ENCODE assay signal across 9 mouse cellular contexts in genomic region chr5:136791204-136791603, GRCm38 (mm10).
DNase-seq lines count a peak whose midpoint lies in the region; ATAC-seq lines count a peak whose summit lies in the region.
"Had no signal": no experiment of that assay in that cellular context is flagged by ENCODE, and none has a peak within 500 bp of the region (broad histone marks: within the 10 kb centered on the region; RNA-seq: fewer than 3 reads in every experiment).

No protein-coding gene starts in this region.

- no peaks in the 10 kb centered on the region for H3K36me3 ChIP-seq in lung, embryonic 15.5 days
- no peaks in the 10 kb centered on the region for H3K36me3 ChIP-seq in forebrain, embryonic 14.5 days (ENCODE audit: control insufficient read depth, insufficient read depth, low read length)
- no peaks in the 10 kb centered on the region; the same call in 1 of the 2 replicates for H3K36me3 ChIP-seq in limb, embryonic 11.5 days (ENCODE audit: control insufficient read depth, insufficient read depth, low read length)
- H3K36me3 ChIP-seq in neural tube, embryonic 14.5 days (ENCODE audit: control insufficient read depth, insufficient read depth, low read length) = no peaks in the 10 kb centered on the region

- H3K4me3 ChIP-seq in lung, embryonic 15.5 days = no peak overlapping the region
- H3K4me3 ChIP-seq in forebrain, embryonic 14.5 days (ENCODE audit: low read depth, low read length) = no peak overlapping the region
- no peak overlapping the region for H3K4me3 ChIP-seq in limb, embryonic 11.5 days (ENCODE audit: low read depth, low read length)
- no peak overlapping the region for H3K4me3 ChIP-seq in neural tube, embryonic 14.5 days (ENCODE audit: low read depth, low read length)
- H3K4me3 ChIP-seq: myocyte had no signal

- 0 out of 2 replicates have a peak overlapping the region, but pooled peaks have one; percentile 21 for H3K4me2 ChIP-seq in lung, embryonic 15.5 days
- no peak overlapping the region for H3K4me2 ChIP-seq in forebrain, embryonic 14.5 days (ENCODE audit: low read length)
- 0 out of 2 replicates have a peak overlapping the region, but pooled peaks have one; percentile 15 for H3K4me2 ChIP-seq in limb, embryonic 11.5 days (ENCODE audit: low read depth, severe bottlenecking)
- no peak overlapping the region for H3K4me2 ChIP-seq in neural tube, embryonic 14.5 days (ENCODE audit: low read depth, low read length)

- no peak for DNase-seq in lung, postnatal 14 days
- DNase-seq in forebrain, embryonic 14.5 days (ENCODE audit: low spot score) = no peak
- no peak for DNase-seq in limb, embryonic 11.5 days (ENCODE audit: low spot score)
- DNase-seq in spleen, adult 12 weeks (ENCODE audit: low spot score) = no peak
- no peak for DNase-seq in heart, postnatal 14 days

- no peaks in the 10 kb centered on the region for H3K9me3 ChIP-seq in lung, embryonic 15.5 days
- H3K9me3 ChIP-seq in forebrain, embryonic 14.5 days (replicated peaks; ENCODE audit: control insufficient read depth, low read length) = no peaks in the 10 kb centered on the region
- peaks cover 6% of the 10 kb centered on the region for H3K9me3 ChIP-seq in limb, embryonic 11.5 days (ENCODE audit: control insufficient read depth, low read length)
- no peaks in the 10 kb centered on the region for H3K9me3 ChIP-seq in neural tube, embryonic 14.5 days (ENCODE audit: control insufficient read depth, low read length)

- no peak overlapping the region for H3K27ac ChIP-seq in lung, embryonic 15.5 days
- peak overlapping the region; percentile 70 for H3K27ac ChIP-seq in forebrain, embryonic 14.5 days (ENCODE audit: low read depth, low read length)
- H3K27ac ChIP-seq in limb, embryonic 11.5 days (replicated peaks; ENCODE audit: low read depth, low read length) = peak overlapping the region; percentile 72; the same call in 1 of the 2 replicates
- H3K27ac ChIP-seq in neural tube, embryonic 14.5 days (ENCODE audit: low read depth, low read length) = no peak overlapping the region

- 52% methylated on average over 3 of the region's 3 CpGs for WGBS in lung, embryonic 15.5 days
- 14% methylated on average over 3 of the region's 3 CpGs for WGBS in forebrain, embryonic 14.5 days
- WGBS in limb, embryonic 11.5 days = 59% methylated on average over 3 of the region's 3 CpGs
- 30% methylated on average over 3 of the region's 3 CpGs for WGBS in neural tube, embryonic 14.5 days

- no peak for ATAC-seq in lung, embryonic 15.5 days (ENCODE audit: borderline replicate concordance, extremely low read depth, low FRiP score, low TSS enrichment)
- no peak; the same call in none of the 2 replicates for ATAC-seq in forebrain, embryonic 14.5 days
- ATAC-seq in limb, embryonic 11.5 days (ENCODE audit: insufficient number of reproducible peaks, low FRiP score, low TSS enrichment, low read depth) = no peak
- peak; percentile 41 for ATAC-seq in neural tube, embryonic 14.5 days (ENCODE audit: low read depth)
- no peak for ATAC-seq in activated CD4-positive, CD25-positive, alpha-beta regulatory T cell, adult 4 months

- no peaks in the 10 kb centered on the region for H3K27me3 ChIP-seq in lung, embryonic 15.5 days
- H3K27me3 ChIP-seq in forebrain, embryonic 14.5 days (replicated peaks; ENCODE audit: control insufficient read depth, insufficient read depth, low read length) = no peaks in the 10 kb centered on the region
- H3K27me3 ChIP-seq in limb, embryonic 11.5 days (ENCODE audit: control insufficient read depth, insufficient read depth, low read length) = no peaks in the 10 kb centered on the region
- H3K27me3 ChIP-seq in neural tube, embryonic 14.5 days (ENCODE audit: control insufficient read depth, insufficient read depth, low read length) = no peaks in the 10 kb centered on the region

- H3K4me1 ChIP-seq in lung, embryonic 15.5 days = peaks cover 3% of the 10 kb centered on the region; the same call in 1 of the 2 replicates
- 0 out of 2 replicates have a peak, but pooled peaks cover 6% of the 10 kb centered on the region for H3K4me1 ChIP-seq in forebrain, embryonic 14.5 days (ENCODE audit: control insufficient read depth, insufficient read depth, low read length)
- H3K4me1 ChIP-seq in limb, embryonic 11.5 days (ENCODE audit: control insufficient read depth, insufficient read depth, low read length) = peaks cover 6% of the 10 kb centered on the region; the same call in 1 of the 2 replicates
- no peaks in the 10 kb centered on the region for H3K4me1 ChIP-seq in neural tube, embryonic 14.5 days (ENCODE audit: control insufficient read depth, insufficient read depth, low read length)

- no peak overlapping the region for H3K9ac ChIP-seq in lung, embryonic 15.5 days
- no peak overlapping the region for H3K9ac ChIP-seq in forebrain, embryonic 14.5 days (ENCODE audit: low read length)
- H3K9ac ChIP-seq in limb, embryonic 11.5 days (ENCODE audit: low read length) = peak overlapping the region; percentile 7; the same call in 1 of the 2 replicates
- no peak overlapping the region for H3K9ac ChIP-seq in neural tube, embryonic 14.5 days (replicated peaks; ENCODE audit: low read depth, low read length)

- intact Hi-C loops in heart, postnatal 14 days (cut with DNase I) = no loop called here

Comparison
In these comparisons a context has a peak if more than half of its experiments do, and no peak if none do; other contexts are left out.
1. H3K27ac ChIP-seq: peak in forebrain, embryonic 14.5 days (single experiment) and limb, embryonic 11.5 days (single experiment); none in lung, embryonic 15.5 days (single experiment) and neural tube, embryonic 14.5 days (single experiment).
2. H3K4me2 ChIP-seq: peak in lung, embryonic 15.5 days (single experiment) and limb, embryonic 11.5 days (single experiment); none in forebrain, embryonic 14.5 days (single experiment) and neural tube, embryonic 14.5 days (single experiment).